Mouse (Mus musculus): ENCODE results near the gene Rd3.

- TF ChIP-seq CTCF (IDR thresholded peaks at IDR 0.05; ENCODE audit: control insufficient read depth, insufficient read depth, low read length) = no peak
- TF ChIP-seq POLR2A (IDR thresholded peaks at IDR 0.05; ENCODE audit: borderline replicate concordance, control insufficient read depth, low read depth, low read length) = no peak
Observed at GRCm38 (mm10) chr1:191981426-191982102, 4.4 kb downstream of the Rd3 start.
